Mouse (Mus musculus) spleen, adult 2 months (tissue): ENCODE results near the gene Kdm8.

Experiments
- CTCF ChIP-seq: fragments of 200-500 bp; IDR thresholded peaks from 2 replicates; pipeline ENCODE4 v1.5.1; 2011; ENCODE audit warnings: mild to moderate bottlenecking, inconsistent platforms; ENCODE audit not compliant: insufficient read depth, insufficient read length, insufficient replicate concordance; ENCODE audit errors: extremely low read depth
- POLR2A ChIP-seq: fragments of 200-500 bp; IDR thresholded peaks from 2 replicates; pipeline ENCODE4 v1.6.1; 2011; ENCODE audit warnings: low read depth, low read length, inconsistent platforms

GRCm38 (mm10) chr7:125490947-125491735, 46.7 kb downstream of the Kdm8 start, which contains the start of gene Nsmce1:
- TF ChIP-seq POLR2A (peak; percentile 43; the same call in 1 of the 2 replicates), CTCF (0 out of 2 replicates have a peak, but pooled peaks have one; percentile 6)
